Mouse (Mus musculus) erythroblast, embryonic 14.5 days (primary cell): Measurements from ENCODE around the gene Cul9.

Experiments used
- GATA1 ChIP-seq: IDR thresholded peaks from 2 replicates; pipeline ENCODE4 v1.6.1; 2012; ENCODE audit warnings: low read length, inconsistent platforms, mixed read lengths
- TAL1 ChIP-seq: IDR thresholded peaks from 3 replicates; pipeline ENCODE4 v1.6.1; 2012; ENCODE audit warnings: low read length, inconsistent platforms, mixed read lengths

- no peak for TF ChIP-seq TAL1
- TF ChIP-seq GATA1: no peak
These were observed 62.6 kb downstream of the Cul9 start for GRCm38 (mm10) chr17:46483561-46484001.
